Mouse (Mus musculus) ovary, postnatal 10 days (tissue): ENCODE data around the gene Taf5l.
"Not testable (repeated sequence)": the region's sequence is repeated elsewhere in the genome, so short reads cannot be mapped to it uniquely, and the experiment has no call there.

Experiments used
- DNase-seq: peaks from one replicate; pipeline ENCODE4 v3.0.0; 2022; ENCODE audit warnings: low spot score

The Taf5l gene

GRCm38 (mm10) chr8:124021237-124022227, at the start of gene Taf5l, which contains the start of gene Urb2:
Gene Taf5l (minus strand): TSS chr8:124021397.
Gene Urb2 (plus strand): TSS chr8:124021508.
- DNase-seq, result peak; percentile 89

DNA sequence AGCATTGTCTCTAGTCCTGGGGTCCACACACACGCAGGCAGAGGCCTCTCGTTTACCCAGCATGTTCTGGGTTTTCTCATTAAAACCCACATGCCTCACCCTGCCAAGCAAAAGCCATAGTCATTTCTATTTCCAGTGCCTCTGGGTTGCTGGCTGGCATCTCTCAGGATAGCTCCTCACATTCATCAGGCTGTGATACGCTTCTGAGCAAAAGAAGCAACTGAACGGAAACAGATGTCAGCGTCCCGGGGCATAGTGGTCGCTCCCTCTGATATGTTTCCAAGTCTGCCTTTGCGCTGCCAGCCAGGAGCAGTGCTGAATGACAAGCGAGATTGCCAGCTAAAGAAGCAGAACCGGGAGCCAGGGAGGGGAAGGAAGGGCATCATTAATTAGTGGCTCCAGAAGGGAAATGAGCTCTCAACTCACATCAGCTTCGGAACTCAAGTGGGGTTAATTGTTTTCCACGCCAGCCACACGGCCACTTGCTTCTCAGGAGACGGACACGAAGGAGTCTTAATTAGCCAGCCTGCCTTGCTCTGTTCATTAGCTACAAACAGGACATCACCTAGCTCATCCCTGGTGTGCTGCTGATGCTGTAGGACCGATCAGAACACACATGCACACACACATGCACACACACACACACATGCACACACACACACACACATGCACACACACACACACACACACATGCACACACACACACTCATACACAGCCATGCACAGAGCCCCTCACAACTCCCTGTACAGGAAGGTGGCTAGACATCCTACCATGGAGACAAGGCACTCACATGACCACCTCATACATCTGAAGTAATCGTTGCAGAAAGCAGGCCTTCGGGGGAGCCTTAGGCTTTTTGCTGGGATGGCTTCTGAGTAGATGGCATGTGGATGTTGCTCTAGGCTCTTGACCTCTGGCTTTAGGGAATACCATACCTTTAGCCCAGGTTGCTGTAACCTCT, 49.4 kb upstream of the Taf5l start:
- no peak for DNase-seq

GRCm38 (mm10) chr8:124067059-124067750, 46.0 kb upstream of the Taf5l start:
- DNase-seq, result no peak

DNA sequence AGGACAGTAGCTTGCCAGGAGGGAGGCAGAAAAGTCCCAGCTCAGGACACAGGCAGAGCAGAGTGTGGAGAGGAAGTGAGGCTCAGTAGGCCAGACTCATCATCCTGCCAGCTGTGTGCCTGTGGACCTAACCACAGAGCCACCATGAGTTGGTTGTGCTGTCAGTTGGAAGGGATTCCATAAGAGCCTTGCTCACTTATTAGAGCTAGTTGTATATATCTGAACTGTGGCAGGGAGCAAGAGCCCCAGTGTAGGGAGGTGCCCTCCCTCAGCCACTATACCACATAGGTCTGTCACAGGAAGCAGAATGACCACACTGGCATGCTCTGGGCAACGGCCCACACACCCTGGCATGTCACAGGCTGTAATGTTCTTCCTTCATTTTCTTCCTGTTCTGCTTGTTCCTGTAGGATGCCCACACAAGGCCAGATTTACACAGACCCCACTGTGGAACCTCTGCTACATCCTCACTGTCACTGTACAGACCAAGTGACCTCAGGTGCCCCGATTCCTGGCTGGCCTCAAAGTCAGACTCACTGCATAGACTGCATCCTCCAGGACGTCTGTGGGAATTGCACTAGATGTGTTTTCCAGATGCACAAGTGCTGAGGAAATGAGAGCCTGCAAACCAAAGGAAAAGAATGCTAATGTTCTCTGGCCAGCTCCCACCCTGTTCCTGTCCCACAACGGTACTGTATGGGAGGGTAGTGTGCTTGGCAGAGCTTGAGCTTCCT, 45.3 kb upstream of the Taf5l start:
- no peak for DNase-seq

GRCm38 (mm10) chr8:124056832-124057655, 35.8 kb upstream of the Taf5l start:
- DNase-seq, result no peak

DNA sequence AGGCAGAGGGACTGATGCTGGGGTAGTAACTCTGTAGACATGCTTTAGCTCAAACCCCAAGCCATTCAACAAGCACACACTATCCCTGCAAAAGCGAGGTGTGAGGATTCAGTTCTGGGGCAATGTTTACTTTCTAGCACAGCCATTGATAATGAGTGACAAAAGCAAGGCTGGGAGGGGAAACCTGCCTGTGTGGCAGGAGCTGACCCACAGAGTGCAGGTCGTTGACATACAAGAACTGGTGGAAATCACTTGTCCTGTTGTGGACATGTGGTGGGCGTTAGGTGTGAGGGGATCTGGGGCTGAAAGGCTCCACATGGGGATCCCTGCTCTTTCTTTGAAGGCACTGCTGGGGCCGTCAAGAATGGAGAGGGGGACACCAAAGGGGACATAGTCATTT, 31.4 kb upstream of the Taf5l start:
- DNase-seq, result no peak

DNA sequence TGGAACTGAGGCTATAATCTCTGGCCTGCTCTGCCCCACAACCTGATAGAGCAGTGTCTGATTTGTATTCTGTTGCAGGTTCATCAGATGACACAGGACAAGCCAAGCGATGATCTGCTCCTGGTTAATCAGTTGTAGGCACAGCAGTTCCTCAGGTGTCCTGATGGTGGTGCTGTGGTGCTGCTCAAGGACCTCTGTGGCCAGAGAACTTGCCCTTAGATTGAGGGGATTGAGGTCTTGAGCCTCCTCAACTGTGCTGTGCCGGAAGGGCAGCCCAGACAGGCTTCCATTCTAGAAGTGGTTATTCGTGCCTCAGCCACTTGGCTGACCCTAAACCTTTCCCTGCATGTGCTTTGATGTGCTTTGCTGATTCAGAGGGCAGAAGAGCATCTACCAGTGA, 30.9 kb upstream of the Taf5l start:
- peak; percentile 62 for DNase-seq

- DNase-seq, result no peak
Measured at GRCm38 (mm10) chr8:124045856-124046255, 24.7 kb upstream of the Taf5l start.

DNA sequence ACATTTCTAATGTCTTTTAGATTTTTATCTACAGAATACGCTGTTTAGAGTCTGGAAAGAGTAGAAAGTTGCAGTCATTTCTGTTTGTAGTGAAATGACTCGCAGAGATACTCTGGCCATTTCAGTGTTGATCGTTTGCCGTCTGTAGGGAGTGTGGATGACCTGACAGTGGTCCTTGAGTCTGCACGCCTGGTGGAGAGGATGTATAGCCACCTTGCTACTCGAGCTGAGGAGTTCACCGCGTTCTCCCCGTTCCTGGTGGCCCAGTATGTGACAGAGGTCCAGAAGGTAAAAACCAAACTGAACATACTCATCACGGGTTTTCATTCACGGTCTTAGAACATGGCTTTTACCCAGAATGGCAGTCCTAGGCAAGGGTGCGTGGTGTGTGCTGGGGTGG, 23.7 kb upstream of the Taf5l start:
- no peak for DNase-seq

- DNase-seq, result no peak
Measured at GRCm38 (mm10) chr8:124044421-124044820, 23.2 kb upstream of the Taf5l start.

GRCm38 (mm10) chr8:124042201-124042600, 21.0 kb upstream of the Taf5l start:
- DNase-seq, result no peak

DNA sequence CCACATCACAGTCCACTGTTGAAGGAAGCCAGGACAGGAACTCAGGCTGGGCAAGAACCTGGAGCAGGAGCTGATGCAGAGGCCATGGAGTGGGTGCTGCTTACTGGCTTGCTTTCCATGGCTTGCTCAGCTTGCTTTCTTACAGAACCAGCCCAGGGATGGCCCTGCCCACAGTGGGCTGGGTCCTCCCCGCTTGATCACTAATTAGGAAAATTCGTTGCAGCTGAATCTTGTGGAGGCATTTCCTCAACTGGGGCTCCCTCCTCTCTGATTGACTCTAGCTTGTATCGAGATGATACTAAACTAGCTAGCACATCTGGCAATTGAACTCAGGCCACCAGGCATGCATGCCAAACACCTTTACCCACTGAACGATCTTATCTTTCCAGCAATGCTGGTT, 18.2 kb upstream of the Taf5l start:
- no peak for DNase-seq

DNA sequence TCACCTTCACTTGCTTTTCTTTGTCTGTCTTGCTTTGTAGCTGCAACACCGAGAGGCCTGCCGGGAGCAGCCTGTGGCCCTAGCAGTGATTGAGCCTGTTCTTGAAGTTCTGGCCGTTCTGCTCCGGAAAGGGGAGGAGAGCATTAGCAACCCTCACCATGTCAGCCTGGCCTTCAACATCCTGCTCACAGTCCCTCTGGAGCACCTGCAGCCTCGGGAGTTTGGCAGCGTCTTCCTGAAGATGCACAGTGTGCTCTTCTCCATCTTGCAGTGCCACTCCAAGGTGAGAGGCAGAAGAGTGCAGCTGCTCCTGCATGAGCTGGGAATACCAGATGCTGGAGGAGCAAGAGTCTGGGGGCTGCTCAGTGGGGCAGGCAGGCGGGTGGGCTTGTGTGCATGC, 16.9 kb upstream of the Taf5l start:
- DNase-seq, result no peak

DNA sequence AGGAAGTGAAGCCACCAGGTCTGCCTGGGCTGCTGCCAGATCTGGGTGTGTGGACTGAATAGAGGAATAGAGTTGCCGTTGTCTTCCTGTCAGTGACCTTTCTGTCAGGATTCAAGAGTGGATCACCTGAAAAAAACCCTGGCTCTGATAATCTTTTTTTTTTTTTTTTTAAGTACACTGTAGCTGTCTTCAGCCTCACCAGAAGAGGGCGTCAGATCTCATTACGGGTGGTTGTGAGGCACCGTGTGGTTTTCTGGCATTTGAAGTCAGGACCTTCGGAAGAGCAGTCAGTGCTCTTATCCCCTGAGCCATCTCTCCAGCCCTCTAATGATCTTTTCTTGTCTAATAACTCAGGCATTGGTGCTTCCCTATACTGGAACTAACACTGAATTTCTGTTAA, 12.2 kb upstream of the Taf5l start:
- DNase-seq, result no peak

DNA sequence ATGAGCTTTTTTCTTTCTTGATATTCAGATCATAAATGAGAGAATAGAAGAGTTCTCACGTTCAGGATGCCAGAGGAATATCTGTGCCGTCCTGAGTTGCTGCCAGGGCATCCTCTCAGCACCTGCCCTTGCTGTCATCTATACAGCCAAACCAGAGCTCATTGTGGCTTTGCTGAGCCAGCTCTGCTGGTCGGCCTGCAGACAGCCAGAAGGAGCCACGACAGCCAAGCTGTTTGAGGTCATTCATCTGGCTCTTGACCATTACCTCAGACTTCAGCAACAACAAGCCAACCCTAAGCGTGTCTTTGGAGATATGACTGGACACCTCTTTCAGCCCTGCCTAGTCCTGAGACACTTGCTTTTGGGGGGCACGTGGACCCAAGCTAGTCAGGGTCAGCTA, 6.6 kb upstream of the Taf5l start:
- no peak for DNase-seq

GRCm38 (mm10) chr8:124026265-124026664, 5.1 kb upstream of the Taf5l start:
- DNase-seq, result not testable (repeated sequence)

- peak; percentile 24 for DNase-seq
Measured at GRCm38 (mm10) chr8:124020439-124021236, 559 bp downstream of the Taf5l start.

DNA sequence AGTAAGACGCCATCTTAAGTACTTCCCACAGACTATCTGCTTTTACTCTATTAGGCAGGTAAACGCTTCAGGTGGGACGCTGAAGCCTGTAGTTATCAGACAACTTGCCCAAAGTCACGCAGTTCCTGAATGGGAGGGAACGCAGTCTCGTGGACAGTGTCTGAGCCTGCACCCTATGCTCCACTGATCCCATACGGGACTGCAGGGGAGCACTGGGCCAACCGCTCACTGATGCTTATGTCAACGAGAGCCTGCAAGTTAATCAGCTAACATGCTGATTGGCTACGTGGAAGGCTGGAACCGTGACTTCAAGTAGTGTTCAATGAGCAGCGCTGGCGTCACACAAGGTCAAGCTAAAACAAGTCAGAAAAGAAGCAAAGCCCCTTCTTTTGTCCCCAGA, 1.4 kb downstream of the Taf5l start:
- peak; percentile 2 for DNase-seq

GRCm38 (mm10) chr8:124014751-124015150, 6.4 kb downstream of the Taf5l start:
- no peak for DNase-seq
